In genomic region chr1:58909636-58910272, GRCm38 (mm10) we compare ENCODE assay signal across 22 mouse cellular contexts.
DNase-seq lines count a peak whose midpoint lies in the region.
"Had no signal": no experiment of that assay in that cellular context is flagged by ENCODE, and none has a peak within 500 bp of the region (broad histone marks: within the 10 kb centered on the region; RNA-seq: fewer than 3 reads in every experiment).

No protein-coding gene starts in this region.

- peaks cover 88% of the 10 kb centered on the region for H3K36me3 ChIP-seq in embryonic facial prominence, embryonic 10.5 days (replicated peaks)

- H3K4me1 ChIP-seq in embryonic facial prominence, embryonic 10.5 days: peaks cover 3% of the 10 kb centered on the region; the same call in 1 of the 2 replicates
- H3K4me1 ChIP-seq: heart, embryonic 10.5 days; neural tube, embryonic 12.5 days had no signal

- WGBS in embryonic facial prominence, embryonic 10.5 days: 91% methylated on average over 12 of the region's 12 CpGs

- no peaks in the 10 kb centered on the region for H3K9me3 ChIP-seq in embryonic facial prominence, embryonic 10.5 days
- H3K9me3 ChIP-seq: heart, embryonic 10.5 days; neural tube, embryonic 12.5 days had no signal

- no peak overlapping the region for H3K27ac ChIP-seq in embryonic facial prominence, embryonic 10.5 days (replicated peaks)
- H3K27ac ChIP-seq: heart, embryonic 10.5 days; hindbrain, embryonic 14.5 days; kidney, postnatal 0 days; neural tube, embryonic 12.5 days had no signal

- peak; percentile 30 for DNase-seq in adrenal gland, adult 2 months
- no peak for DNase-seq in adrenal gland, postnatal 4 days (ENCODE audit: low spot score in 2 of 2)
- DNase-seq in left cerebral cortex, adult 18-20 months (ENCODE audit: low spot score in 2 of 2): peak; percentile 9 to 37
- no peak for DNase-seq in left cerebral cortex, postnatal 4 days
- peak; percentile 78 for DNase-seq in 3T3-L1 (ENCODE audit: low read depth, low spot score)
- DNase-seq in left cerebral cortex, postnatal 36 days (ENCODE audit: low spot score in 2 of 2): peak; percentile 21 to 22
- DNase-seq in urinary bladder, adult 2 months (ENCODE audit: low spot score): no peak
- no peak for DNase-seq in embryonic facial prominence, embryonic 10.5 days (ENCODE audit: low spot score)
- DNase-seq: cerebellum, adult 2 months; cerebellum, postnatal 25 days; gastrocnemius, postnatal 10 days; heart, postnatal 4 days; kidney, adult 2 months; lung, postnatal 4 days; midbrain, embryonic 14.5 days; retina, postnatal 1 day; spleen, adult 18-20 months; thymus, postnatal 14 days had no signal

- no peaks in the 10 kb centered on the region for H3K27me3 ChIP-seq in embryonic facial prominence, embryonic 10.5 days (replicated peaks; ENCODE audit: low read depth, poor library complexity, severe bottlenecking)
- H3K27me3 ChIP-seq: neural tube, embryonic 12.5 days had no signal

- intact Hi-C loops in left cerebral cortex, postnatal 4 days (cut with DNase I): loop anchor here (10.0 kb wide), 2 partner anchors 205 to 295 kb away; no protein-coding TSS in a partner anchor
- intact Hi-C loops in left cerebral cortex, postnatal 36 days (cut with DNase I): loop anchor here (5.0 kb wide), 2 partner anchors 83 to 512 kb away; no protein-coding TSS in a partner anchor

- H3K4me3 ChIP-seq in embryonic facial prominence, embryonic 10.5 days: no peak overlapping the region
- H3K4me3 ChIP-seq: heart, embryonic 10.5 days; neural tube, embryonic 12.5 days had no signal

Comparison
In these comparisons a context has a peak if more than half of its experiments do, and no peak if none do; other contexts are left out.
1. DNase-seq: peak in adrenal gland, adult 2 months (single experiment), left cerebral cortex, adult 18-20 months (2 of 2), 3T3-L1 (single experiment) and left cerebral cortex, postnatal 36 days (2 of 2); none in adrenal gland, postnatal 4 days (0 of 2), left cerebral cortex, postnatal 4 days (single experiment), urinary bladder, adult 2 months (single experiment) and embryonic facial prominence, embryonic 10.5 days (single experiment).